Comparison of ENCODE assay signal across 26 mouse cellular contexts in genomic region chr3:33911559-33911958, GRCm38 (mm10).
"Had no signal": no experiment of that assay in that cellular context is flagged by ENCODE, and none has a peak within 500 bp of the region (broad histone marks: within the 10 kb centered on the region; RNA-seq: fewer than 3 reads in every experiment).

No protein-coding gene starts in this region.

- DNase-seq: gastrocnemius, postnatal 10 days; gastrocnemius, postnatal 25 days; heart, adult 2 months; heart, postnatal 10 days; heart, postnatal 4 days; kidney, adult 18-20 months; kidney, adult 8-10 months; kidney, postnatal 10 days; kidney, postnatal 25 days; kidney, postnatal 4 days; liver; liver, embryonic 13.5 days had no signal

- H3K9ac ChIP-seq: heart, embryonic 12.5 days; hindbrain, embryonic 12.5 days; hindbrain, embryonic 14.5 days; intestine, embryonic 15.5 days; limb, embryonic 12.5 days; liver, embryonic 13.5 days; liver, embryonic 15.5 days had no signal

- H3K4me3 ChIP-seq: heart, adult 2 months; heart, embryonic 12.5 days; hindbrain, embryonic 10.5 days; hindbrain, embryonic 12.5 days; intestine, embryonic 15.5 days; layer of hippocampus, adult 2 months; left cerebral cortex, adult 2 months; limb, embryonic 10.5 days; limb, embryonic 12.5 days; liver, embryonic 13.5 days; liver, embryonic 15.5 days had no signal

- ATAC-seq: hindbrain, embryonic 16.5 days; inflammation-experienced regulatory T-cells, adult 6 months; intestine, embryonic 15.5 days; intestine, postnatal 0 days had no signal

- H3K27ac ChIP-seq: heart, adult 2 months; hindbrain, embryonic 10.5 days; hindbrain, embryonic 12.5 days; hindbrain, embryonic 14.5 days; intestine, embryonic 15.5 days; layer of hippocampus, adult 2 months; left cerebral cortex, adult 2 months; limb, embryonic 10.5 days; limb, embryonic 12.5 days; liver, embryonic 13.5 days; liver, embryonic 15.5 days had no signal

- H3K27me3 ChIP-seq: heart, embryonic 12.5 days; intestine, embryonic 15.5 days; limb, embryonic 12.5 days; liver, embryonic 13.5 days; liver, embryonic 15.5 days had no signal

- H3K9me3 ChIP-seq: heart, embryonic 12.5 days; hindbrain, embryonic 10.5 days; hindbrain, embryonic 12.5 days; intestine, embryonic 15.5 days; limb, embryonic 10.5 days; liver, embryonic 13.5 days; liver, embryonic 15.5 days had no signal

- H3K4me1 ChIP-seq: hindbrain, embryonic 12.5 days; intestine, embryonic 15.5 days; limb, embryonic 12.5 days; liver, embryonic 13.5 days; liver, embryonic 15.5 days had no signal

- H3K36me3 ChIP-seq: heart, embryonic 12.5 days; hindbrain, embryonic 10.5 days; hindbrain, embryonic 12.5 days; intestine, embryonic 15.5 days; limb, embryonic 10.5 days; limb, embryonic 12.5 days; liver, embryonic 13.5 days; liver, embryonic 15.5 days had no signal

- H3K4me2 ChIP-seq: heart, embryonic 12.5 days; hindbrain, embryonic 12.5 days; hindbrain, embryonic 14.5 days; intestine, embryonic 15.5 days; limb, embryonic 12.5 days; liver, embryonic 11.5 days; liver, embryonic 13.5 days; liver, embryonic 15.5 days had no signal
